Mouse (Mus musculus): ENCODE measurements around the gene Calr4.

GRCm38 (mm10) chr4:109241221-109241620 lies 6.9 kb downstream of the Calr4 start:
- TF ChIP-seq POLR2A (IDR thresholded peaks at IDR 0.05; ENCODE audit: borderline replicate concordance, low read depth, low read length) (no peak), CTCF (IDR thresholded peaks at IDR 0.05; ENCODE audit: low read depth, low read length) (no peak)
